ENCODE assay signal across 7 mouse cellular contexts in the genomic region with DNA sequence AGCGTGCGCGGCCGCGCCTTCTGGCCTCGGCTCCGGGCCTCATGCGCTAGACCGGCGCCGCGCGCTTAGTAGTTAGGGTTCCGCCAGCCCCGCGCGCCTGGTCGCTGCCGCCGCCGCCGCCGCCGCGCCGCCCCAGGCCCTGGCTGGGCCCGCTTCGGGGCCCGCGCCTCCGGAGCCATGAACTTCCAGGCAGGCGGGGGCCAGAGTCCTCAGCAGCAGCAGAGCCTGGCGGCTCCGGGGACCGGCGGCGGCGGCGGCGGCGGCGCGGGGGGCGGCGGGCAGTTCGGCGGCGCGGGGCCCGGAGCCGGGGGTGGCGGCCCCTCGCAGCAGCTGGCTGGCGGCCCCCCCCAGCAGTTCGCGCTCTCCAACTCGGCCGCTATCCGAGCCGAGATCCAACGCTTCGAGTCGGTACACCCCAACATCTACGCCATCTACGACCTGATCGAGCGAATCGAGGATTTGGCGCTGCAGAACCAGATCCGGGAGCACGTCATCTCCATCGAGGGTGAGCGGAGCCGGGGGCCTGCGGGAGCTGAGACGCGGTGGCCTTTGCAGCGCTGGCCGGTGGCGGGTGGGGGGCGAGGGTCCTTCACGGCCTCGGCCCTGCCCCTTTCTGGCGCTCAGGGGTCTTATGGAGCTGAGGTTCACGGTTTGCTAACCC. TPM values are rescaled to one million over a fixed set of nuclear protein-coding genes. Genes with fewer than 3 reads are reported as not detected.
DNase-seq lines count a peak whose midpoint lies in the region; ATAC-seq and TF ChIP-seq lines count a peak whose summit lies in the region.

A gene (plus strand): TSS at position 148 of the 661 bp plus-strand sequence.

- peak; percentile 39 for ATAC-seq in embryonic facial prominence, embryonic 13.5 days (ENCODE audit: insufficient number of reproducible peaks, insufficient read depth, low FRiP score, low TSS enrichment, low read depth)
- ATAC-seq in heart, embryonic 11.5 days (replicated peaks; ENCODE audit: insufficient number of reproducible peaks, low FRiP score, low TSS enrichment): no peak; the same call in 1 of the 2 replicates
- peak; percentile 12; the same call in 1 of the 2 replicates for ATAC-seq in lung, embryonic 16.5 days (ENCODE audit: low read depth)

- under 1% methylated on average over 62 of the region's 85 CpGs for WGBS in embryonic facial prominence, embryonic 13.5 days
- 0% methylated on average over 67 of the region's 85 CpGs for WGBS in heart, embryonic 11.5 days (ENCODE audit: insufficient replicate concordance)
- 2% methylated on average over 85 of the region's 85 CpGs for WGBS in large intestine, adult 2 months
- WGBS in lung, embryonic 16.5 days: 0% methylated on average over 35 of the region's 85 CpGs

- H3K27ac ChIP-seq in ES-Bruce4 (ENCODE audit: insufficient read depth, low read length): no peak within 1 kb of the TSS
- H3K27ac ChIP-seq in embryonic facial prominence, embryonic 13.5 days: peak within 1 kb of the TSS; percentile 92
- peak within 1 kb of the TSS; percentile 89 for H3K27ac ChIP-seq in heart, embryonic 11.5 days (ENCODE audit: low read depth, low read length)
- H3K27ac ChIP-seq in lung, embryonic 16.5 days (ENCODE audit: low read length): peak within 1 kb of the TSS; percentile 94

- TF ChIP-seq CTCF in ES-Bruce4 (IDR thresholded peaks at IDR 0.05; ENCODE audit: low read depth, low read length): no peak

- peak within 1 kb of the TSS; percentile 79 for H3K4me3 ChIP-seq in ES-Bruce4 (ENCODE audit: low read depth, low read length)
- H3K4me3 ChIP-seq in embryonic facial prominence, embryonic 13.5 days: peak within 1 kb of the TSS; percentile 93
- peak within 1 kb of the TSS; percentile 86 for H3K4me3 ChIP-seq in heart, embryonic 11.5 days (ENCODE audit: low read depth, low read length)
- peak within 1 kb of the TSS; percentile 89 for H3K4me3 ChIP-seq in lung, embryonic 16.5 days (ENCODE audit: low read length)

- DNase-seq in adrenal gland, adult 2 months: peak; percentile 63
- no peak for DNase-seq in large intestine, adult 2 months (ENCODE audit: low read depth, low spot score)
- DNase-seq in retina, postnatal 1 day: peak; percentile 59

- no peak for TF ChIP-seq POLR2A in ES-Bruce4 (IDR thresholded peaks at IDR 0.05; ENCODE audit: insufficient read depth, low read length)

- peak within 1 kb of the TSS; percentile 99 for H3K4me2 ChIP-seq in embryonic facial prominence, embryonic 13.5 days
- H3K4me2 ChIP-seq in heart, embryonic 11.5 days: peak within 1 kb of the TSS; percentile 79
- H3K4me2 ChIP-seq in lung, embryonic 16.5 days (ENCODE audit: low read depth, low read length): peak within 1 kb of the TSS; percentile 95

- peaks cover 6% of the 10 kb centered on the region for H3K4me1 ChIP-seq in ES-Bruce4 (ENCODE audit: control insufficient read depth, insufficient read depth, low read length)
- peaks cover 52% of the 10 kb centered on the region for H3K4me1 ChIP-seq in embryonic facial prominence, embryonic 13.5 days
- peaks cover 44% of the 10 kb centered on the region for H3K4me1 ChIP-seq in heart, embryonic 11.5 days (ENCODE audit: control insufficient read depth, insufficient read depth, low read length)
- H3K4me1 ChIP-seq in lung, embryonic 16.5 days (replicated peaks; ENCODE audit: control insufficient read depth, insufficient read depth, low read length): peaks cover 38% of the 10 kb centered on the region

- no peak for TF ChIP-seq EP300 in ES-Bruce4 (IDR thresholded peaks at IDR 0.05; ENCODE audit: insufficient read depth, low read depth, low read length)

- no peaks in the 10 kb centered on the region for H3K9me3 ChIP-seq in ES-Bruce4 (replicated peaks; ENCODE audit: control insufficient read depth, insufficient read depth, low read length, poor library complexity, severe bottlenecking)
- no peaks in the 10 kb centered on the region for H3K9me3 ChIP-seq in embryonic facial prominence, embryonic 13.5 days
- H3K9me3 ChIP-seq in heart, embryonic 11.5 days (replicated peaks; ENCODE audit: control insufficient read depth, low read length): no peaks in the 10 kb centered on the region
- H3K9me3 ChIP-seq in lung, embryonic 16.5 days (ENCODE audit: control insufficient read depth, low read length): no peaks in the 10 kb centered on the region

- no peaks in the 10 kb centered on the region for H3K36me3 ChIP-seq in ES-Bruce4 (ENCODE audit: control insufficient read depth, insufficient read depth, low read length, poor library complexity, severe bottlenecking)
- H3K36me3 ChIP-seq in embryonic facial prominence, embryonic 13.5 days: peaks cover 13% of the 10 kb centered on the region
- H3K36me3 ChIP-seq in heart, embryonic 11.5 days (ENCODE audit: control insufficient read depth, insufficient read depth, low read length): no peaks in the 10 kb centered on the region
- no peaks in the 10 kb centered on the region for H3K36me3 ChIP-seq in lung, embryonic 16.5 days (ENCODE audit: control insufficient read depth, insufficient read depth, low read length)

- peak within 1 kb of the TSS; percentile 95 for H3K9ac ChIP-seq in ES-Bruce4 (ENCODE audit: low read depth, poor library complexity, severe bottlenecking)
- H3K9ac ChIP-seq in embryonic facial prominence, embryonic 13.5 days: peak within 1 kb of the TSS; percentile 94
- H3K9ac ChIP-seq in heart, embryonic 11.5 days (ENCODE audit: low read depth, low read length): peak within 1 kb of the TSS; percentile 88
- H3K9ac ChIP-seq in lung, embryonic 16.5 days (ENCODE audit: low read length): peak within 1 kb of the TSS; percentile 94

- H3K27me3 ChIP-seq in ES-Bruce4 (ENCODE audit: control insufficient read depth, insufficient read depth, low read length, poor library complexity, severe bottlenecking): no peaks in the 10 kb centered on the region
- 0 out of 2 replicates have a peak, but pooled peaks cover 4% of the 10 kb centered on the region for H3K27me3 ChIP-seq in embryonic facial prominence, embryonic 13.5 days
- H3K27me3 ChIP-seq in heart, embryonic 11.5 days (ENCODE audit: control insufficient read depth, insufficient read depth, low read length): no peaks in the 10 kb centered on the region
- no peaks in the 10 kb centered on the region for H3K27me3 ChIP-seq in lung, embryonic 16.5 days (ENCODE audit: control insufficient read depth, insufficient read depth, low read depth, low read length)

RNA-seq across cellular contexts. Expression of the gene that starts here (rescaled TPM):
- polyA plus RNA-seq in ES-Bruce4 (2011; ENCODE audit: insufficient read depth, insufficient read length, low read depth, missing spikeins): 76.8 and 79.9 TPM in 2 replicates
- 10 to 100 TPM; 78.8 to 89.8 TPM for total RNA-seq in adrenal gland, adult 2 months (2021)
- polyA plus RNA-seq in adrenal gland, adult 2 months (2012; rRNA removed): 96.5 and 106 TPM in 2 replicates
- 31.5 and 31.6 TPM in 2 replicates for polyA plus RNA-seq in embryonic facial prominence, embryonic 13.5 days (2015; fragmentation: Nextera tagmentation; extraction: Ambion mirVana)
- 24.6 and 28.8 TPM in 2 replicates for polyA plus RNA-seq in heart, embryonic 11.5 days (2014; fragmentation: Nextera tagmentation; extraction: Ambion mirVana)
- 30.4 and 37.2 TPM in 2 replicates for polyA plus RNA-seq in large intestine, adult 2 months (2012; rRNA removed)
- 18.6 and 22.1 TPM in 2 replicates for polyA plus RNA-seq in lung, embryonic 16.5 days (2015; fragmentation: Nextera tagmentation; extraction: Ambion mirVana)
